ENCODE assay signal across 9 mouse cellular contexts in the genomic region with DNA sequence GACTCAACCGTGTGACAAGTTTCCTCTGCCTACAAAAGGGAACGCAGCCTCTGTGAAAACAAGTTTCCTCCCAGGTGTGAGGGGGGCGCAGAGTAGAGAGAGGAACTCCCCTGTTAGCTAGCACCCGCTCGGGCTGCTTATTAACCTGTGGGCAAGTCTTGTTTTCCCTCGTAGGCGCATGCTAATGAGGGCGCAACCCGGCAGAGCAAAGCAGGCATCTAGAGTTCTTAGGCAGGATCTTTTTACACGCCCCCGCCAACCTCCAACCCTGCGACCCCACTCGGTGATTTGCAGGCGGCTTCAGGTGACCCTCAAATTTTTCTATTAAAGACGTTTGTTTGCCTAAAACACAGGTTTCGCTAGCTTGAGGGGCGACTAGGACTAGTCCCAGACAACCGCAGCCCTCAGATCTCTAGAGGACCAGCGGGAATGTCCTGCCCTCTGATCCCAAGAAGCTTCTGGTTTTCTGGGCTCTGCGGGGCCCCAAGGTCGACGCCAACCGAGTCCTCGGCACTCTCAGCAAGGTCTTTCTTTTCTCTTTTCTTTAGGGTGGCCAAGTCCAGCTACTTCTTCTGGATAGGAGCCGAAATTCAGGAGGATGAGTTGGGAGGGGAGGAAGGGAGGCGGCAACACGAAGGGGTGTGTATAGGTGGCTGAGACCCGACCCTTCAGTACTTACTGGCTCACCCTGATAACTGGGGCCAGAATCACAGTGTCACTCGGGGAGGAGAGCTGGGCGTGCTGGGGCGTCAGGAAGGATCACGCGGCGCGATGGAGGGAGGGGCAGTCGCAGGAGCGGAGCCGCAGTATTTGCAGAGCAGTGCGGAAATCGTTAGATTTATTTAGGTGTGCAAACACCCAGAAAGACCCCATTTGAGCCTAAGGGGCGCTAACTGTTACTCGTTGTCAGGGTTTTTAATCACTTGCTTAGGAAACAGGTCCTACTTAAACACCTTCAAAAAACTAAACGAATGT. TPM values are rescaled to one million over a fixed set of nuclear protein-coding genes. Genes with fewer than 3 reads are reported as not detected.
DNase-seq lines count a peak whose midpoint lies in the region; ATAC-seq lines count a peak whose summit lies in the region.
"Had no signal": no experiment of that assay in that cellular context is flagged by ENCODE, and none has a peak within 500 bp of the region (broad histone marks: within the 10 kb centered on the region; RNA-seq: fewer than 3 reads in every experiment).

No protein-coding gene starts in this region.

- H3K27ac ChIP-seq in hindbrain, embryonic 10.5 days = no peak overlapping the region
- no peak overlapping the region for H3K27ac ChIP-seq in hindbrain, embryonic 16.5 days (ENCODE audit: low read depth, low read length)
- 0 out of 2 replicates have a peak overlapping the region, but pooled peaks have one; percentile 30 for H3K27ac ChIP-seq in forebrain, embryonic 10.5 days
- peak overlapping the region; percentile 80 for H3K27ac ChIP-seq in kidney, embryonic 14.5 days (ENCODE audit: low read depth, low read length)
- H3K27ac ChIP-seq in neural tube, embryonic 14.5 days (ENCODE audit: low read depth, low read length) = no peak overlapping the region

- DNase-seq in hindbrain, embryonic 10.5 days (ENCODE audit: low spot score) = peak; percentile 70
- DNase-seq in forebrain, embryonic 10.5 days (ENCODE audit: extremely low spot score, low spot score) = peak; percentile 65
- DNase-seq in urinary bladder, postnatal 14 days (ENCODE audit: low spot score) = no peak
- DNase-seq in heart, adult 9 months (ENCODE audit: low spot score in 2 of 2) = no peak

- peaks cover 100% of the 10 kb centered on the region for H3K27me3 ChIP-seq in hindbrain, embryonic 10.5 days (ENCODE audit: insufficient read depth, poor library complexity, severe bottlenecking)
- H3K27me3 ChIP-seq in hindbrain, embryonic 16.5 days (replicated peaks; ENCODE audit: control insufficient read depth, insufficient read depth, low read length) = peaks cover 58% of the 10 kb centered on the region
- H3K27me3 ChIP-seq in forebrain, embryonic 10.5 days (ENCODE audit: poor library complexity, severe bottlenecking) = peaks cover 100% of the 10 kb centered on the region
- peaks cover 87% of the 10 kb centered on the region for H3K27me3 ChIP-seq in kidney, embryonic 14.5 days (ENCODE audit: control insufficient read depth, insufficient read depth, low read length)
- peaks cover 64% of the 10 kb centered on the region for H3K27me3 ChIP-seq in neural tube, embryonic 14.5 days (ENCODE audit: control insufficient read depth, insufficient read depth, low read length)

- H3K4me1 ChIP-seq in hindbrain, embryonic 10.5 days (replicated peaks) = peaks cover 23% of the 10 kb centered on the region
- H3K4me1 ChIP-seq in hindbrain, embryonic 16.5 days (ENCODE audit: control insufficient read depth, insufficient read depth, low read depth, low read length) = no peaks in the 10 kb centered on the region
- H3K4me1 ChIP-seq in forebrain, embryonic 10.5 days = peaks cover 49% of the 10 kb centered on the region
- H3K4me1 ChIP-seq in kidney, embryonic 14.5 days (ENCODE audit: control insufficient read depth, insufficient read depth, low read length) = no peaks in the 10 kb centered on the region
- H3K4me1 ChIP-seq in neural tube, embryonic 14.5 days (ENCODE audit: control insufficient read depth, insufficient read depth, low read length) = no peaks in the 10 kb centered on the region

- no peak for ATAC-seq in hindbrain, embryonic 16.5 days
- peak; percentile 83 for ATAC-seq in kidney, embryonic 14.5 days (ENCODE audit: low FRiP score, low TSS enrichment)
- ATAC-seq in neural tube, embryonic 14.5 days (ENCODE audit: low read depth) = peak; percentile 33; the same call in 1 of the 2 replicates
- no peak for ATAC-seq in erythroid progenitor cell, adult 5-6 weeks (replicated peaks; ENCODE audit: low FRiP score, poor library complexity, severe bottlenecking)

- peak overlapping the region; percentile 26 for H3K4me3 ChIP-seq in hindbrain, embryonic 10.5 days
- H3K4me3 ChIP-seq in hindbrain, embryonic 16.5 days (ENCODE audit: low read length) = no peak overlapping the region
- peak overlapping the region; percentile 36 for H3K4me3 ChIP-seq in forebrain, embryonic 10.5 days
- peak overlapping the region; percentile 32 for H3K4me3 ChIP-seq in kidney, embryonic 14.5 days (ENCODE audit: low read length)
- H3K4me3 ChIP-seq in neural tube, embryonic 14.5 days (ENCODE audit: low read depth, low read length) = no peak overlapping the region

- H3K9ac ChIP-seq in hindbrain, embryonic 16.5 days (ENCODE audit: low read depth, low read length) = no peak overlapping the region
- H3K9ac ChIP-seq in kidney, embryonic 14.5 days (ENCODE audit: low read depth, low read length) = peak overlapping the region; percentile 35; the same call in 1 of the 2 replicates
- H3K9ac ChIP-seq in neural tube, embryonic 14.5 days (replicated peaks; ENCODE audit: low read depth, low read length) = no peak overlapping the region

- under 1% methylated on average over 43 of the region's 43 CpGs for WGBS in hindbrain, embryonic 10.5 days
- under 1% methylated on average over 43 of the region's 43 CpGs for WGBS in hindbrain, embryonic 16.5 days
- WGBS in forebrain, embryonic 10.5 days = under 1% methylated on average over 43 of the region's 43 CpGs
- WGBS in kidney, embryonic 14.5 days = under 1% methylated on average over 43 of the region's 43 CpGs
- under 1% methylated on average over 43 of the region's 43 CpGs for WGBS in neural tube, embryonic 14.5 days

- no peaks in the 10 kb centered on the region for H3K9me3 ChIP-seq in hindbrain, embryonic 10.5 days
- no peaks in the 10 kb centered on the region; the same call in 1 of the 2 replicates for H3K9me3 ChIP-seq in hindbrain, embryonic 16.5 days (ENCODE audit: control insufficient read depth, low read length)
- H3K9me3 ChIP-seq in forebrain, embryonic 10.5 days = no peaks in the 10 kb centered on the region
- H3K9me3 ChIP-seq in kidney, embryonic 14.5 days (ENCODE audit: control insufficient read depth, low read length) = no peaks in the 10 kb centered on the region
- H3K9me3 ChIP-seq in neural tube, embryonic 14.5 days (ENCODE audit: control insufficient read depth, low read length) = no peaks in the 10 kb centered on the region

- no peaks in the 10 kb centered on the region for H3K36me3 ChIP-seq in hindbrain, embryonic 10.5 days
- no peaks in the 10 kb centered on the region for H3K36me3 ChIP-seq in hindbrain, embryonic 16.5 days (ENCODE audit: control insufficient read depth, insufficient read depth, low read length)
- no peaks in the 10 kb centered on the region for H3K36me3 ChIP-seq in forebrain, embryonic 10.5 days (replicated peaks)
- H3K36me3 ChIP-seq in kidney, embryonic 14.5 days (ENCODE audit: control insufficient read depth, insufficient read depth, low read length) = no peaks in the 10 kb centered on the region
- no peaks in the 10 kb centered on the region for H3K36me3 ChIP-seq in neural tube, embryonic 14.5 days (ENCODE audit: control insufficient read depth, insufficient read depth, low read length)

- H3K4me2 ChIP-seq in hindbrain, embryonic 16.5 days (ENCODE audit: low read length) = no peak overlapping the region
- H3K4me2 ChIP-seq in kidney, embryonic 14.5 days (replicated peaks; ENCODE audit: low read depth, low read length) = peak overlapping the region; percentile 40
- H3K4me2 ChIP-seq in neural tube, embryonic 14.5 days (ENCODE audit: low read depth, low read length) = no peak overlapping the region

RNA-seq across cellular contexts. Expression of a gene that starts 8.5 kb away (rescaled TPM):
- polyA plus RNA-seq in hindbrain, embryonic 10.5 days (2016; fragmentation: Nextera tagmentation; extraction: Ambion mirVana) = 0.82 and 0.90 TPM in 2 replicates
- polyA plus RNA-seq in hindbrain, embryonic 16.5 days (2015; fragmentation: Nextera tagmentation; extraction: Ambion mirVana) = 0.05 and 0.17 TPM in 2 replicates
- 0.86 and 1.8 TPM in 2 replicates for polyA plus RNA-seq in forebrain, embryonic 10.5 days (2016; fragmentation: Nextera tagmentation; extraction: Ambion mirVana)
- 14.7 and 17.1 TPM in 2 replicates for polyA plus RNA-seq in kidney, embryonic 14.5 days (2014; fragmentation: Nextera tagmentation; extraction: Ambion mirVana)
- 1.8 and 2.0 TPM in 2 replicates for polyA plus RNA-seq in neural tube, embryonic 14.5 days (2014; fragmentation: Nextera tagmentation; extraction: Ambion mirVana)
- total RNA-seq in erythroid progenitor cell, adult 5-6 weeks (2015; ENCODE audit: low replicate concordance) = not detected in 2 replicates
- not detected in 2 replicates for total RNA-seq in erythroid progenitor cell, adult 5-6 weeks (2017; ENCODE audit: low replicate concordance)
- total RNA-seq: layer of hippocampus, postnatal 25 days had no signal

Comparison
In these comparisons a context has a peak if more than half of its experiments do, and no peak if none do; other contexts are left out.
1. H3K4me3 ChIP-seq: peak in hindbrain, embryonic 10.5 days (single experiment), forebrain, embryonic 10.5 days (single experiment) and kidney, embryonic 14.5 days (single experiment); none in hindbrain, embryonic 16.5 days (single experiment) and neural tube, embryonic 14.5 days (single experiment).
2. DNase-seq: peak in hindbrain, embryonic 10.5 days (single experiment) and forebrain, embryonic 10.5 days (single experiment); none in urinary bladder, postnatal 14 days (single experiment) and heart, adult 9 months (0 of 2).
3. H3K27ac ChIP-seq: peak in forebrain, embryonic 10.5 days (single experiment) and kidney, embryonic 14.5 days (single experiment); none in hindbrain, embryonic 10.5 days (single experiment), hindbrain, embryonic 16.5 days (single experiment) and neural tube, embryonic 14.5 days (single experiment).
4. ATAC-seq: peak in kidney, embryonic 14.5 days (single experiment) and neural tube, embryonic 14.5 days (single experiment); none in hindbrain, embryonic 16.5 days (single experiment) and erythroid progenitor cell, adult 5-6 weeks (single experiment).